Mouse (Mus musculus) ES-E14 (cell line): ENCODE measurements at regions not wholly inside any gene's neighbourhood (a gene's known extent, or its start where the extent isn't known, plus 50 kb on each side); places are given as distances from the start of the nearest gene placed in this dataset.

ENCODE experiments used
- MAFK ChIP-seq: IDR thresholded peaks from 2 replicates; pipeline ENCODE4 v1.6.1; 2014; ENCODE audit warnings: mild to moderate bottlenecking, low read depth, low read length, inconsistent platforms; ENCODE audit not compliant: insufficient read depth
- ZNF384 ChIP-seq: IDR thresholded peaks from 2 replicates; pipeline ENCODE4 v1.6.1; 2012; ENCODE audit warnings: low read depth, low read length, inconsistent platforms

- TF ChIP-seq ZNF384 (no peak), MAFK (no peak)
Observed at GRCm38 (mm10) chr9:32033937-32034336, 82.0 kb upstream of the Arhgap32 start.
